Mouse (Mus musculus): ENCODE measurements around the gene Ablim1. TPM values are rescaled to one million over a fixed set of nuclear protein-coding genes. Genes with fewer than 3 reads are reported as not detected.

Gene Ablim1
- polyA plus RNA-seq, 1 experiment, result 12.2 TPM

DNA sequence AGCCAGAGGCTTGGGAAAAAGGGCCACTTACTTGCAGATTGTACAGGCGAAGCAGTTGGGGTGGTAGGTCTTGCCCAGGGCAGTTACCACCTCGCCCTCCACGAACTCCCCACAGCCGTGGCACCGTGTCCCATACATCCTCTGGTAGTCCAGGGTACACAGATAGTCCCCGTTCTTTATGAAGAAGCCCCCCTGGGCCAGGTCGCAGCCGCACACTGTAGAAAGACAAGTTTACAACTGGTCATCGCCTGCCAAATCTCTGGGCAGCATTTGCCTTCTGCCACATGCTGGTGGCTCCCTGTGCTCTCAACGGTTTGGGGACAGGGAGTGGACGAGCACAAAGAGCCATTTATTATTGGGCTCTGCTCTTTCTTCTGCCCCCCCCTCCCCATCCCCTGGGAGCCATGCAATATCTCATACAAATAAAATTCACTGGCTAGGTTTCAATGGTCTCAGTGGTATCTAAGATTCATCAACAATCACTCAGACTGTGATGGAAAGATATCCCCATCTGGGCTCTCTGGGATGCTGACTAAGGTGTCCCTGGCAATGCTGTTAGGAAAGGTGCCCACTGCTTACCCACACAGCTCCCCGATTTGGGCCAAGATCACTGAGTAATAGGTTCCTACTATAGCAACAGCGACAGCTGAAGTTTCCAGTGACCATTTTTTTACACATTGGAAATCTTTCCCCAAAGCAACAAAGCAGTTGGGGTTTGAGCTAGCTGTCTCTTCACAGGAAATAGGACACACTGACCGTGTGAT is 159.4 kb downstream of the Ablim1 start:
- Histone ChIP-seq H3K27ac (ENCODE audit: insufficient read depth, low read length) (no peak overlapping the region), H3K4me3 (ENCODE audit: low read depth, low read length) (no peak overlapping the region), H3K9ac (ENCODE audit: low read depth, poor library complexity, severe bottlenecking) (no peak overlapping the region), H3K27me3 (ENCODE audit: control insufficient read depth, insufficient read depth, low read length, poor library complexity, severe bottlenecking) (no peaks in the 10 kb centered on the region), H3K36me3 (ENCODE audit: control insufficient read depth, insufficient read depth, low read length, poor library complexity, severe bottlenecking) (no peaks in the 10 kb centered on the region), H3K4me1 (ENCODE audit: control insufficient read depth, insufficient read depth, low read length) (peaks cover 2% of the 10 kb centered on the region), H3K9me3 (replicated peaks; ENCODE audit: control insufficient read depth, insufficient read depth, low read length, poor library complexity, severe bottlenecking) (no peaks in the 10 kb centered on the region)
- TF ChIP-seq CTCF (IDR thresholded peaks at IDR 0.05; ENCODE audit: low read depth, low read length) (no peak), EP300 (IDR thresholded peaks at IDR 0.05; ENCODE audit: insufficient read depth, low read depth, low read length) (no peak), POLR2A (IDR thresholded peaks at IDR 0.05; ENCODE audit: insufficient read depth, low read length) (no peak)

DNA sequence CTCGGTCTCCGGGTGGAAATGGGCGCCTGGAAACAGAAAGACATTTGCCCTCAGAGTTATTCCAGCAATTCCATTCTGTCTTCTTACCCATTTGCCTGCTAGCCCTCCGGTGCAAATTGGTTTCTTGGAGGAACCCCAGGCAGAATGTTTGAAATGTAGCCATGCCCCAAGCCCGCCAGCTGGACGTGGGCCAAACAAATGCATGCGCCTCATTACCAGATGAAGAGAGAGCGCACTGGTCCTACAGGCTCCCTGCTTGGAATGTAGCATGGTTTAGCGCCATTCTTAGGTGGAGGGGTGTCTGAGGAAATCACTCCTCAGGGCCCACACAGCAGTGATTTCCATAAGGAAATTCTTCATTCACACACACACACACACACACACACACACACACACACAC is 162.4 kb downstream of the Ablim1 start:
- no peaks in the 10 kb centered on the region for H3K9me3 ChIP-seq (replicated peaks; ENCODE audit: control insufficient read depth, insufficient read depth, low read length, poor library complexity, severe bottlenecking)
- no peak overlapping the region for H3K4me3 ChIP-seq (ENCODE audit: low read depth, low read length)
- no peak overlapping the region for H3K9ac ChIP-seq (ENCODE audit: low read depth, poor library complexity, severe bottlenecking)
- TF ChIP-seq EP300 (IDR thresholded peaks at IDR 0.05; ENCODE audit: insufficient read depth, low read depth, low read length), result no peak
- no peak for TF ChIP-seq CTCF (IDR thresholded peaks at IDR 0.05; ENCODE audit: low read depth, low read length)
- TF ChIP-seq POLR2A (IDR thresholded peaks at IDR 0.05; ENCODE audit: insufficient read depth, low read length), result no peak
- H3K27me3 ChIP-seq (ENCODE audit: control insufficient read depth, insufficient read depth, low read length, poor library complexity, severe bottlenecking), result no peaks in the 10 kb centered on the region
- H3K27ac ChIP-seq (ENCODE audit: insufficient read depth, low read length), result no peak overlapping the region
- H3K4me1 ChIP-seq (ENCODE audit: control insufficient read depth, insufficient read depth, low read length), result peaks cover 2% of the 10 kb centered on the region
- no peaks in the 10 kb centered on the region for H3K36me3 ChIP-seq (ENCODE audit: control insufficient read depth, insufficient read depth, low read length, poor library complexity, severe bottlenecking)

DNA sequence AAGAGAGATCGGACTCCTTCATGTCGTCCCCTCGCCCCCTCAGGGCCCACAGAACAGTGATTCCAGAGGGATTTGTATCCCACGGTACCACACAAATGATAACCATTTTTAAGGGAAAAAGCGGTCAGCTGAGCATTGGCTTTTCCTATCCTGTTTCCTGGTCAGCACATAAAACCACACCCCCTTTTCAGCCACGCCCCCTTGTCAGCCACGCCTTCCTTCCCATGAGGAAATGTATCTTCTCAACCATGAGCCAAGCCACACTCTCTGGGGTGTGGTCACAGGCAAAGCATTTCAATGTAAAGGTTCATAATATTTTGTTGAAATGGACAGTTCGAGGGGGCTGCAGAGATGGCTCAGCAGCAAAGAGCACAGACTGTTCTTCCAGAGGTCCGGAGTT is 163.2 kb downstream of the Ablim1 start:
- H3K4me3 ChIP-seq (ENCODE audit: low read depth, low read length), result no peak overlapping the region
- H3K9ac ChIP-seq (ENCODE audit: low read depth, poor library complexity, severe bottlenecking), result no peak overlapping the region
- no peaks in the 10 kb centered on the region for H3K9me3 ChIP-seq (replicated peaks; ENCODE audit: control insufficient read depth, insufficient read depth, low read length, poor library complexity, severe bottlenecking)
- peaks cover 2% of the 10 kb centered on the region for H3K4me1 ChIP-seq (ENCODE audit: control insufficient read depth, insufficient read depth, low read length)
- no peak for TF ChIP-seq EP300 (IDR thresholded peaks at IDR 0.05; ENCODE audit: insufficient read depth, low read depth, low read length)
- TF ChIP-seq POLR2A (IDR thresholded peaks at IDR 0.05; ENCODE audit: insufficient read depth, low read length), result no peak
- TF ChIP-seq CTCF (IDR thresholded peaks at IDR 0.05; ENCODE audit: low read depth, low read length), result no peak
- no peak overlapping the region for H3K27ac ChIP-seq (ENCODE audit: insufficient read depth, low read length)
- no peaks in the 10 kb centered on the region for H3K36me3 ChIP-seq (ENCODE audit: control insufficient read depth, insufficient read depth, low read length, poor library complexity, severe bottlenecking)
- no peaks in the 10 kb centered on the region for H3K27me3 ChIP-seq (ENCODE audit: control insufficient read depth, insufficient read depth, low read length, poor library complexity, severe bottlenecking)

DNA sequence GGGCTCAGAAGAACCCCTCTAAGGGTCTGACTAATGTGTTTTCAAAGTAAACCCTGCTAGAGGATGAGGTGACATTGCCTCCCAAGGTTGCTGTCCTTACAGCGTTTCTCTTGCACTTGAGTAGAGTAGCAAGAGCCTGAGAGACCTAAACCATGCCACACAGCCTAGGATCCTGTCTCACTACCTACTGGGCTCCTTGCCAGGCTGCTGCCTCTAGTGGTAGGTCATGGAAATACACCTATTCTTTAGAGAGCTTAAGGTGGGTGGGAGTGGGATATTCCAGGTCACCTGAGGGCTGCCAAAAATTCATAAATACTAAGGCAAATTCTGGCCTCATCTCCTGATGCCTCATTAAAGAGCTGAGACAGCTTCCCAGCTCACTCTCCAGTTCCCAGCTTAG is 164.4 kb downstream of the Ablim1 start:
- Histone ChIP-seq H3K27me3 (ENCODE audit: control insufficient read depth, insufficient read depth, low read length, poor library complexity, severe bottlenecking) (no peaks in the 10 kb centered on the region), H3K36me3 (ENCODE audit: control insufficient read depth, insufficient read depth, low read length, poor library complexity, severe bottlenecking) (no peaks in the 10 kb centered on the region), H3K4me1 (ENCODE audit: control insufficient read depth, insufficient read depth, low read length) (peaks cover 2% of the 10 kb centered on the region), H3K9ac (ENCODE audit: low read depth, poor library complexity, severe bottlenecking) (no peak overlapping the region), H3K4me3 (ENCODE audit: low read depth, low read length) (no peak overlapping the region), H3K27ac (ENCODE audit: insufficient read depth, low read length) (no peak overlapping the region), H3K9me3 (replicated peaks; ENCODE audit: control insufficient read depth, insufficient read depth, low read length, poor library complexity, severe bottlenecking) (no peaks in the 10 kb centered on the region)
- no peak for TF ChIP-seq POLR2A (IDR thresholded peaks at IDR 0.05; ENCODE audit: insufficient read depth, low read length)
- peak; percentile 70 for TF ChIP-seq CTCF (IDR thresholded peaks at IDR 0.05; ENCODE audit: low read depth, low read length)

DNA sequence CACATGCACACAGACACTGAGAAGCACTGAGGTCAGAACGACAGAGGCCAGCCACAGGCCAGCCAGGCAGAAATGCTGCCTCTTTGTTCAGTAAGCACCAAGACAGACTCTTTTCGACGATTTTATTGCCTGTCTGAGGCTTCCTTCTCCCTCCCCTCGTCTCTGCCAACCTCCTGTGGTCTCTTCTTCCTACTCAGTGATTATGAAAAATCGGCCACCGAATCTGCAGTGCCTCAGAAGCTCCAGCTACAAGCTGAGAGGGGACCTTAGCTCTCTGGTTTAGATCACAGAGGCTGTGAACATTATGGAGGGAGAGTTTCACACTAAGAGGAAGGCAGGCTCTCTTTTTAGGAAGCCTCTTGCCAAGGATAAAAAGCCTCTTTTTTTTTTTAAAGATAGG is 167.0 kb downstream of the Ablim1 start:
- Histone ChIP-seq H3K9me3 (replicated peaks; ENCODE audit: control insufficient read depth, insufficient read depth, low read length, poor library complexity, severe bottlenecking) (no peaks in the 10 kb centered on the region), H3K9ac (ENCODE audit: low read depth, poor library complexity, severe bottlenecking) (no peak overlapping the region), H3K4me3 (ENCODE audit: low read depth, low read length) (no peak overlapping the region), H3K27ac (ENCODE audit: insufficient read depth, low read length) (no peak overlapping the region), H3K27me3 (ENCODE audit: control insufficient read depth, insufficient read depth, low read length, poor library complexity, severe bottlenecking) (no peaks in the 10 kb centered on the region), H3K4me1 (ENCODE audit: control insufficient read depth, insufficient read depth, low read length) (peaks cover 2% of the 10 kb centered on the region), H3K36me3 (ENCODE audit: control insufficient read depth, insufficient read depth, low read length, poor library complexity, severe bottlenecking) (no peaks in the 10 kb centered on the region)
- TF ChIP-seq POLR2A (IDR thresholded peaks at IDR 0.05; ENCODE audit: insufficient read depth, low read length), result no peak
- no peak for TF ChIP-seq EP300 (IDR thresholded peaks at IDR 0.05; ENCODE audit: insufficient read depth, low read depth, low read length)
- TF ChIP-seq CTCF (IDR thresholded peaks at IDR 0.05; ENCODE audit: low read depth, low read length), result no peak

DNA sequence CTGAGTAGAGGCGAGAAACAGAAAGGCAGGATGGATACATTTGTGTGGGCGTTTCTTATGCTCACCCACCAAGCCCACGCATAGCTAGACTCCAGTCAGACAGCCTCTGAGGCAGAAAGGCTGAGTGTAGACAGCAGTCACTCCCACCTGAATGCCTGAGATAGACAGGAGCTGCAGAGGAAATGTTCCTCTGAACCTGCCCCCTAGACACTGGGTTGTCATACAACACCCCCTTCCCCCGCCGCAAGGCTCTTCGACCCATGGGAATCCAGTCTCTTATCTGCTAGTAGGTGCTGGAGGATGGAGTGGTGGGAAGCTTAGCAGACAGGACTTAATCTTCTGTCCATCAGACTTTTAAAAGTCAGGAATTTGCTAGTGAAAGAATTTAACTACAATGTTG is 167.8 kb downstream of the Ablim1 start:
- Histone ChIP-seq H3K27me3 (ENCODE audit: control insufficient read depth, insufficient read depth, low read length, poor library complexity, severe bottlenecking) (no peaks in the 10 kb centered on the region), H3K9me3 (replicated peaks; ENCODE audit: control insufficient read depth, insufficient read depth, low read length, poor library complexity, severe bottlenecking) (no peaks in the 10 kb centered on the region), H3K4me3 (ENCODE audit: low read depth, low read length) (no peak overlapping the region), H3K36me3 (ENCODE audit: control insufficient read depth, insufficient read depth, low read length, poor library complexity, severe bottlenecking) (no peaks in the 10 kb centered on the region), H3K4me1 (ENCODE audit: control insufficient read depth, insufficient read depth, low read length) (peaks cover 3% of the 10 kb centered on the region), H3K27ac (ENCODE audit: insufficient read depth, low read length) (no peak overlapping the region), H3K9ac (ENCODE audit: low read depth, poor library complexity, severe bottlenecking) (no peak overlapping the region)
- TF ChIP-seq POLR2A (IDR thresholded peaks at IDR 0.05; ENCODE audit: insufficient read depth, low read length) (no peak), CTCF (IDR thresholded peaks at IDR 0.05; ENCODE audit: low read depth, low read length) (no peak), EP300 (IDR thresholded peaks at IDR 0.05; ENCODE audit: insufficient read depth, low read depth, low read length) (no peak)
